Mouse (Mus musculus): ENCODE measurements around the gene Il18r1.

DNA sequence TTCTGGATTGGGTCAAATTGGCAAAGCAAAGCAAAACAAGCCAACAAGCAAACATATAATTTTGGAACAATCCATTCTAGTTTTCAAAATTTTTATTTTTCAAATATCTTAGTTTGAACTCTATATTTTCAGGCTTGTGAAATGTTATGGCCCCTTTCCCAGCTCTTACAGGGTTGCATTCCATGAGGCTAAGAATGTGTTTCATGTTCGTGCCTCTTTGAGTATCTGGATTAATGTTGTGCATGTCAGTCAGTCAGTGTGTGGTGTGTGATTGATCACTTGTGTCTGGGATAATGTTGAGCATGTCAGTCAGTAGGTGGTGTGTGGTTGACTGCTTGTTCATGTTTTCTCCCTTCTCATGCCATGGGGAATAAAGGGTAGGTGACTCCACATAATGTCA is 37.5 kb upstream of the Il18r1 start:
- no peak for TF ChIP-seq GATA1 (IDR thresholded peaks at IDR 0.05; ENCODE audit: low read length)
- no peak for TF ChIP-seq TAL1 (IDR thresholded peaks at IDR 0.05; ENCODE audit: low read length)

All from erythroblast, embryonic 14.5 days (primary cell).